Mouse (Mus musculus) NIH3T3 (cell line): ENCODE results near the gene Mad1l1.

Source experiments
- DNase-seq: peaks from one replicate; pipeline ENCODE4 v3.0.0-alpha.2; 2012; ENCODE audit warnings: low read depth

Gene Mad1l1

DNA sequence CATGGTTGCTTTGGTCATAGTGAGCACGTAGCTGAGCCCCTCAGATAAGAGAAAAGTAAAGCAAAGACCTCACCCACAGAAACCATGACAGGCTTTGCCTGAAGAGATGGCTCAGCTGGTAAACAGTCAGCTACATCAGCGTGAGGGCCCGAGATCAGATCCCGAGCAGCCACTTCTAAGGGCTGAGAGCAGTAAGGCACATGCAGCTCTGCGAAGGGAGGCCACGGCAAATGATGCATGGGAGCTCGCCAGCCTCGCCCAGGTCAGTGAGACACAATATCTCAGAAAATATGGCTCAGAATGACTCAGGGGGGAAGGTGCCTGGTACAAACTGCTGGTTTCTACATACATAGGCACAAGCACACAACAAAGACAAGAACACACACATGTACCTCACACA, 143.8 kb downstream of the Mad1l1 start:
- DNase-seq: peak; percentile 17

GRCm38 (mm10) chr5:140176370-140176769, 145.0 kb downstream of the Mad1l1 start:
- DNase-seq: no peak

DNA sequence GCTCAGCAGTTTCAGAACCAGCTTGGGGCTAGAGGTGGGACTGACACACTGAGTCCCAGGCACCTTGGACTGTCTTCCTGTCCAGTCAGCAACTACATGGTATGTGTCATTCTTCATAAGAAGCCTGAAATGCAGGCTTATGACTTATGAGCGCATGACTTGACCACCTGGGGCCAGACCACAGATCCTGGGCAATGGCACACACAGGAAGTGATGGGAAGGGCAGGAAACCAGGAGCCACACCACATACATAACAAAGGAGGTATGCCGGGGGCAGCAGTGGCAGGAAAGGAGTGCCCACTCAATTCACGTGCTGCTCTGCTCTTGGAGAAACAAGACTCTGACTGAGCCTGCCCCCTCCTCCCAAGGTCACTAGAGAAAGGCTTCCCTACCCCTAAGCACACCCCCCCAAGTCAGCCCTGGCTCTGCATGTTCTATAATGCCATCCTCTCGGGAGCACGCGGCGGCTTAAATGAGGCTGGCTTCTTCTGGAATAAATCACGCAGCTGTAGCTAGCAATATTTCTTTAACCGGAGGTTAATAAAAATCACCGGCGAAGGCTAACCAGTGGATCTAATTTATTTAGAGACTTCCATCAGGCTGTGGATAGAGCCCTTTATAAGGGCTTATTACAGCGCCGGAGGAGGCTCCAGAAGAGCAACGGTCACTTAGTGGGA, 146.4 kb downstream of the Mad1l1 start:
- peak; percentile 45 for DNase-seq

DNA sequence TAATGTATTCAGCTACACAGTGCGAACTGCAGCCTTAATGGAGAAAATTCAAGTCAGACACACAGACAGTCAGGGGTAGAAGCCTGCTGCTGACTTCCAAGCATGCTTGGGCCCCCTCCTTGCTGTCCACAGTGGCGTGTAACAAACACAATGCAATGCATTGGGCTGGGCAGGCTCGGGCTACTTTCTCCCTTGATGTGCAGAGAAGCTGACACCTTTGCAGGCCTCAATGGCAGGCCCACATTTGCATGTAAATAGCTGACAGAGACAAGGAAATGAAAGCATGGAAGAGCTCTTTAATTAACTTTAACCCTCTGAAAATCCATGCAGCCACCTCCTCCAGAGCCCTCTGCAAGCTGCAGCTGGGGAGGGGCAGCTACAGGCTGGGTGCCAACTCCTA, 147.3 kb downstream of the Mad1l1 start:
- DNase-seq: no peak

- DNase-seq: no peak
Observed at GRCm38 (mm10) chr5:140173181-140173580, 148.2 kb downstream of the Mad1l1 start.

DNA sequence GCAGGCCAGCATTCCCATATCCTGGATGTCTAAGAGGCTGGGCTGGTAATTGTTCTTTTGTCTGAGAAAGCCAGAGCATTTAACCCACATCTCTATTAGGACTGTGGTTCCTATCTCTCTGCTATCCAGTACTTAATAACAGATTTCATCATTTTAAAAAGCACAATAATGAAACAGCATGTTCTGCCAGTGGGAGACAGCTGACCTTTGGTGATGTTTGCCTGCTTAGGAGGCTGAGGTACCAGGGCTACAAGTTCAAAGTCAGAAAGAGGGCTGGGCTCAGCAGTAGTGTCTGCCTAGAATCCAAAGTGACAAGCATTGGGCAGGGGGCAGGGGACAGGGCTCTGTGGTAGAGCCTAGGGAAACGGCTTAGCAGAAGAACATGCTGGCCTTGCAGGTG, 149.6 kb downstream of the Mad1l1 start:
- no peak for DNase-seq

DNA sequence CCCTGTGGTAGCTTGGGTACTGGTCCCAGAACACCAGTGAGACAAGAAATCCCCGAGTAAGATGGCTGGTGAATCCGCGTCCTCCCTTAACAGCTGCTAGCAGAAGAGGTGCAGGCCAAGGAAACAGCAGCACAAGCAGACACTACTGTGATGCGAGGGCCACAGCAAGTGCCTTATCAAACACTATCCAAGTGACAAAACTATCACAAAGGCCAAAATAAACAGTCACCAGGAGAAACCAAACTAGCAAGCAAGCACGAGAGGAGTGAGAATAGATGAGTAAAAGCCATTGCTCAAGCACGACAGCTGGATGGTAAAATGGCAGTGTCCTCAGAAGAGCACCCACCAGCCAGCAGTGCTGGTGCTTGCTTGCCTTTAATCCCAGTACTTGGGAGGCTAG, 153.8 kb downstream of the Mad1l1 start:
- no peak for DNase-seq

GRCm38 (mm10) chr5:140167080-140167479, 154.3 kb downstream of the Mad1l1 start:
- no peak for DNase-seq

DNA sequence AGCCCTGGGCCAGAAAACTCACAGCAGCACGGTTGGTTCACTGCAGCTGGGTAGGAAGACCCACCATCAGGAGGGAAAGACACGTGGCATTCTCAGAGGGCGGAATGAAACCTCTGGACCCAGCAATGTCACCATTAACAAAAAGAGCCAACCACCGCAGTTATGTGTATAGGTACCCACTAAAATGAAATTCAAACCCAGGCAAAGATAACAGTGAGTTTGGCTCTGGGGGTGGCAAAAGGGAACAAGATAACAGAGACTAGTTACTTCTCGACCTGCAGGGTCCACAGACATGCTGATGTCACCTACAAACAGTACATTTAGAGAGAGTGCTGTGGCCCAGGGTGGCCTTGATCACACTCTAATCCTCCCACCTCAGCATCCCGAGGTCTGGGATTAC, 157.4 kb downstream of the Mad1l1 start:
- no peak for DNase-seq

DNA sequence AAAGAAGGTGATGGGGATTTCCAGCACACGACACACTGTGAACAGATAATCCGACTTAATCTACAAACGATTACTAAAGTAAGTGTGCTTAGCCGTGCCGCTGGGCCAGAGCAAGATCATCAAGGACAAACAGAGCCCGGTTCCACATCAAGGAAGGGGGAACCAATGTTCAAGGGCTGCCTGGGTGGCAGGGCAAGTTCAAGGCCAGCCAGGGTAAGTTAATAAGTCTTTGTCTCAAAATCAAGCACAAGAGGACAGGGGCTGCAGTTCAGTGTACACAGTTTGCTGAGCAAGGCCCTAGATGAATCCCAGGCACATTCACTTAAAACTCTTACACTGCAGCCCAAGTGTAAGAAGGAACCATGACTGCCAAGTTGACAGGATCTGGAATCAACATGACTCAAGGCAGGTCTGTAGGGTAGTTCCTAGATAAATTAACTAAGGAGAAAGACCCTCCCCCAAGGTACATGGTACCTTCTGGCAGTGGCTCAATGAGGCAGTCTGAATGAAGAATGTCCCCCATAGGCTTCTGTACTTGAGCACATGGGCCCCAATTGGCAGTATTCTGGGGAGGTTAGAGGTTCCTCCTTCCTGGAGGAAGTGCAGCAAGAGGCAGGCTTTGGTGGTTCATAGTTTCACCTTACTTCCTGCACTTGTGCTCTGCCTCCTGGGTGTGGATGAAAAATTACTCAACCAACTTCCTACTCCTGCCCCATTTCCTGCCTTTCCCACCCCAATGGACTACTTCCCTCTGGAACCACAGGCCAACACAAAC, 159.1 kb downstream of the Mad1l1 start:
- no peak for DNase-seq

DNA sequence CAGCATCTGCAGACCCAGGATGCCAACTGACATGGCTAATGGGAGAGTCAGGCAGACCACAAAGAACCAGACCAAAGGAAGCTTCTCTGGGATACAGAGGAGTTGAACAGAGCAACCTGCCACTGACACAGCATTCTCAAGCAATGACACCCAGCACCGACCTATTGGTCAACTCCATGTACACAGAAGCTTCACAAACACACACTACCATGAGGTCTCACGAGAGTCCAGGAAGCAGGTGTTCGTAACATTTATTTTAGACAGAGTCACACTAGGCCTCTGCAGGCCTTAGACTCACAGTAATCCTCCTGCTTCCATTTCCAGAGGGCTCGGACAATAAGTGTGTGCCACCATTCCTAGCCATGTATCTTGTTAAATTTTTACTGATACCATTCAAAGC, 162.3 kb downstream of the Mad1l1 start:
- DNase-seq: no peak

DNA sequence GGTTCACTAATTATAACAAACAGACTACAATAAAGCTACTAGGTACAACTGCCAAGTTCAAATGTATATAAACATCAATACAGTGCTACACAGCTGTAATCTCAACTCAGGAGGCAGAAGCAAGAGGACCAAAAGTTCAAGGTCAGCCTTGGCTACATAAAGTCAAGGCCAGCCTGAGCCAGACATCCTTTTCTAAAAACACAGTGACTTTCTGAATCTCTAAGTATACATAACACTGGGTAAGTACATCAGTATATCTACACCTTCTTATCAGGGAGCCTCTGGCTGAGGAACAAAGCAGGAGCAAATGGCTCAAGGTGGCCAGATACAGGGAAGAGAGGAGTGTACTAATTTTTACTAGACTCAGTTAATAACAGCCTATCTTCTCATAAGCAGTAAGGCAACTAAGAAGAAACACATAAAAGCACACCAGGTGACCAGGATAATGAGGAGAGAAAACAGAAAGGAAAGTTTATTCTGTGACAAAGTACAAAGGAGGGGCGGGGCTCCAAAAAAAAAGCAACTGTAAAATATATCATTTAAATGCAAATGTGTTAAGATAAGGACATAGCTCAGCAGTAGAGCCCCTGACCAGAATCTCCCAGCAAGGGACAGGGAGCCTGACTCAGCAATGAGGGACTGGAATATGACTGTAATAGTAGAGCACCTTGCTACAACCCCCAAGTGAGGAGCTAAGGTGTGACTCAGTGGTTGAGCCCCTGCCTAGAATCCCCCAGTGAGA, 163.3 kb downstream of the Mad1l1 start:
- DNase-seq: no peak

- DNase-seq: no peak
Observed at GRCm38 (mm10) chr5:140154166-140154565, 167.2 kb downstream of the Mad1l1 start.

DNA sequence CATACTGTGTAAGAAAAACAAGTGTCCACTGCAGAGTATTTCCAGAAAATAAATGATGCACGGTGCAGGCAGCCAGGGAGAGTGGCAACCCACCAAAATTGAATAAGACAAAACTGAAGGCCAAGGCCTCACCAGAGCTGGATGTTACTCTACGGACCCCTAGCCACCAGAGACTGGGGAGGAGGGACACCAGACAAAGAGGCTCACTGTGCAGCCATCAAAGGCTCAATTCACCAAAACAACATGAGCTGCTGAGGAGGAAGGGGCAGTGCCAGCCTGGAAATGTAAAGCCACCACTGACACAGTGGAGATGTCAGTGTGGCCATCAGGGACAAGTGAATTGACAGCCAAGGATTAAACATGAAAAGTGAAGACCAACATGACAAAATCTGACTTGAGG, 169.5 kb downstream of the Mad1l1 start:
- DNase-seq: no peak

GRCm38 (mm10) chr5:140151180-140151579, 170.2 kb downstream of the Mad1l1 start:
- peak; percentile 73 for DNase-seq

- DNase-seq: no peak
Observed at GRCm38 (mm10) chr5:140150694-140151093, 170.7 kb downstream of the Mad1l1 start.

GRCm38 (mm10) chr5:140150136-140150535, 171.2 kb downstream of the Mad1l1 start:
- DNase-seq: no peak

DNA sequence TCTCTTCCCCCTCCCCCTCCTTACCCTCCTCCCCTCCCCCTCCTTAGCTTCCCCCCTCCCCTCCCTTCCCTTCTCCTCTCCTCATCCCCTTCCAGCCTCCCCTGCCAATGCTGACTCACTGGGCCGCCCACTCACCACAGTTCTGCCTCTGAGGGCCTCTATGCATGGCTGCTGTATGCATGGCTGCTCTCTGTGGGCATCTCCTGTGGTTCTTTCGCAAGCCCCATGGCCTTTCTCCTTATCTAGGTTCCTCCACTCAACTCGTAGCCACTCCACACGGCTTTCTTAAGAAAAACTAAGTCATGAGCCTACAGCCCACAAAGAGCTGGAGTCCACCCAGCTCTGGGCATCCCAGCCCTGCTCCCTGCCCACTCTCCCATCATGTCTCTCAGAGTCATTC, 172.1 kb downstream of the Mad1l1 start:
- peak; percentile 71 for DNase-seq

GRCm38 (mm10) chr5:140143541-140143940, 177.8 kb downstream of the Mad1l1 start:
- no peak for DNase-seq

DNA sequence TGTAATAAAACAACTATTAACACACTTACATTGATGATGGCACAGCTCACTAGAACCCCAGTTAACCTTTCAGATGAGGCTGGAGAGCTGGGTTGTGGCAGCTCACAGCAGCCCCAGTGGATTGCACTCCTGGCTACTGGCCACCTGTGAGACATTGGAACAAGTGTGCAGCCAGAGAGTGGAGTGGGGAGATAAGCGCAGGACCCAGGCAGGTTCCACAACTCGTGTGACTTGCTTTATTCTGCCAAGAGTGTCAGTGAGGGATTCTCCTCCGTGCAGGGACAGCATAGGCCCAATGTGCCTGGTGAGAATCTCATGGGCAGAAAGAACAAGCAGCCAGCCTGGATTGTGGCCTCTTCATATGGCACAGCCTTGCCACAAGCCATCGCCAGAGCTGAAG, 180.0 kb downstream of the Mad1l1 start:
- DNase-seq: no peak

- DNase-seq: peak; percentile 75
Observed at GRCm38 (mm10) chr5:140140214-140140613, 181.1 kb downstream of the Mad1l1 start.

DNA sequence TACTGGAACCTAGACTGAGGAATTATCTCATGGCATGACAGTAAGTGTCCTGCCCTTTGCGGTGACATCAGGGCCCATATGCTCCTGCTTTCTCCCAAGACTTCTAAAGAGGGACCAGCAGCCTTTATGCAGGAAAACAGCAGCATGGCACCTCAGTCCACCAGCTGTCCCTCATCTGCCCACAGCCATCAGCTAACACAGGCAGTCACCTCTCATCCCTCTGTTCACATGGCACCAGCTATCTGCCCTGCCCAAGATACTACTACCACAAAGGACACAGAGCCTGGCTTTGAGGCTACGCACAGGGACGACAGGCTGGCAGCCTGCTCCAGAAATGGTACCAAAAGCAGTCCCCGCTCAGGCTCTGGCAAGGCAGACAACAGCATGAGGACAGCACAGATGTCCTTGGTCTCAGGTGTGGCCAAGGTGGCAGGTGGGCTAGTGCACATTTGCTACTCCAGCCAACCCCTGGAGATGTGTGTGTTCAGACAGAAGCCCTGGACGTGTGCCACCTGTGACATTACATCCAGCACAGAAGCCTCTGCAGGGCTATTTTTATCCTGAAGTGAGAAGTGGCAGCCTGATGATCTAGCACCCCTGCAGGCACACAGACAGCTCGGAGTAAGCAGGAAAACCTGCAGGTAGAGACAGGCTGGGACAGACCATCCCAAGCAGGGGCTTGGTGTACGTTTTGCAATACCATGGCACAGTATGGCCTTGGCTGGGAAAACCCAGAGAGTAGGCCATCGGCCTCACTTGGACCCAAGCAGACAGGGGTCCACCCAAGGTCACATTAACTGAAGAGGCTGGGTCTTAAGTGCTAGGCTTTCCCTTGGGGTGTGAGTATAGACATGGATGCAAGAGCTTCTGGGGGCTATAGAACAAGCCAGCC, 185.4 kb downstream of the Mad1l1 start:
- DNase-seq: no peak
